Mouse (Mus musculus) E14TG2a.4 (cell line): Measurements from ENCODE around the gene Sprtn.

Source experiments
- CTCF ChIP-seq: conservative IDR thresholded peaks from 2 replicates; pipeline ENCODE4 v1.5.1; 2014; ENCODE audit warnings: low read length
- NANOG ChIP-seq: IDR thresholded peaks from 2 replicates; pipeline ENCODE4 v1.6.1; 2014; ENCODE audit warnings: borderline replicate concordance, low read length, mixed read lengths

- no peak for TF ChIP-seq CTCF
- no peak for TF ChIP-seq NANOG
Observed at GRCm38 (mm10) chr8:124930086-124930485, 32.4 kb downstream of the Sprtn start.
